Mouse (Mus musculus) heart, postnatal 0 days (tissue): ENCODE measurements around the gene Chchd5. TPM values are rescaled to one million over a fixed set of nuclear protein-coding genes. Genes with fewer than 3 reads are reported as not detected.

Experiments used
- ATAC-seq: fragments of 200-750 bp; cut with Nextera tagmentation; 2 replicates; pipeline ENCODE4 v1.8.0; 2017; ENCODE audit warnings: low read depth, moderate number of reproducible peaks, moderate library complexity; ENCODE audit not compliant: insufficient read depth
- DNase-seq: peaks from one replicate; pipeline ENCODE4 v3.0.0-alpha.2; 2016; ENCODE audit warnings: low spot score
- H3K27ac ChIP-seq: fragments of 300-500 bp; sonication (generic); 2 replicates; pipeline ENCODE4 v1.5.1; 2014; ENCODE audit warnings: low read depth, mild to moderate bottlenecking
- H3K27me3 ChIP-seq: fragments of 300-500 bp; sonication (generic); 2 replicates; pipeline ENCODE4 v1.6.1; 2014; ENCODE audit warnings: low read length, mixed read lengths; ENCODE audit not compliant: control insufficient read depth, insufficient read depth
- H3K36me3 ChIP-seq: fragments of 300-500 bp; sonication (generic); replicated peaks from 2 replicates; pipeline ENCODE4 v1.6.1; 2014; ENCODE audit warnings: low read length, mixed read lengths; ENCODE audit not compliant: control insufficient read depth, insufficient read depth
- H3K4me1 ChIP-seq: fragments of 300-500 bp; sonication (generic); 2 replicates; pipeline ENCODE4 v1.6.1; 2014; ENCODE audit warnings: antibody characterized with exemption; ENCODE audit not compliant: control insufficient read depth, insufficient read depth
- H3K4me2 ChIP-seq: fragments of 300-500 bp; sonication (generic); 2 replicates; pipeline ENCODE4 v1.6.1; 2014; ENCODE audit warnings: low read depth, mild to moderate bottlenecking, low read length, moderate library complexity
- H3K4me3 ChIP-seq: fragments of 300-500 bp; sonication (generic); 2 replicates; pipeline ENCODE4 v1.5.1; 2014; ENCODE audit warnings: low read depth, low read length
- H3K9ac ChIP-seq: fragments of 300-500 bp; sonication (generic); replicated peaks from 2 replicates; pipeline ENCODE4 v1.6.1; 2014; ENCODE audit warnings: low read depth, low read length, mixed read lengths
- H3K9me3 ChIP-seq: fragments of 300-500 bp; sonication (generic); replicated peaks from 2 replicates; pipeline ENCODE4 v1.6.1; 2016; ENCODE audit warnings: low read length; ENCODE audit not compliant: control insufficient read depth
- CTCF ChIP-seq: IDR thresholded peaks from 2 replicates; pipeline ENCODE4 v1.5.1; 2016; ENCODE audit warnings: antibody characterized with exemption, control low read depth, low read depth
- EP300 ChIP-seq: IDR thresholded peaks from 2 replicates; pipeline ENCODE4 v1.6.1; 2016; ENCODE audit warnings: antibody characterized with exemption, low read depth
- WGBS: fragments of 180-500 bp; shearing (Covaris S2); extraction: QIAGEN DNeasy Blood & Tissue Kit; methylation state at CpG from one replicate; pipeline ENCODE4 v1.1.7; 2014; 5-methylcytosine and 5-hydroxymethylcytosine counted together
- polyA plus RNA-seq: library from polyadenylated mRNA; unstranded; fragments of >200 nt; fragmentation: Nextera tagmentation; extraction: Ambion mirVana; gene quantifications from 2 replicates; pipeline ENCODE4 v1.2.1, GENCODE M21; 2015
- total RNA-seq: library from RNA; depleted of rRNA; stranded (reverse); fragments of >200 nt; gene quantifications from 2 replicates; pipeline ENCODE4 v1.2.3, GENCODE M21; 2014; ENCODE audit warnings: low replicate concordance

Gene Chchd5
- total and polyA plus RNA-seq, 2 experiments from 2014 or later: 17.6 to 19.4 TPM

DNA sequence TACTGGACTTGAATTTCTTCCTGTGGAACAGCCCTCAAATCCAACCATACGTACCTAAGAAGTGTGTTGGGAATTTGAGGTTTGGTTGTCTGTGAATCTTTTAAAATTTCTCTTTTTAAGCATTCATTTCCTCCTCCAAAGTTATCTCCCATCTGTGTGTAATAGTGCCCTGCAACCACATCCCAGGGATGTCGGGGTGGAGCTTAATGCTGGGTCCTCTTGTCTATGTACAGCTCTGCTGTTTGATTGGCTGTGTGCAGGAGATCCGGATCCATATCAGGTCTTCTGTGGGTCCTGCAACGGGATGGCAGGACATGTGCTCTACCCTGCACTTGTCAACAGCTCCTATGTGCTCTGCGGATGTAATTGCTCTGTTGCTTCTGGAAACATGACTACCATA, 35.3 kb downstream of the Chchd5 start:
- no peaks in the 10 kb centered on the region for H3K27me3 ChIP-seq
- TF ChIP-seq EP300 (no peak), CTCF (no peak)
- no peak overlapping the region for H3K9ac ChIP-seq
- no peaks in the 10 kb centered on the region for H3K36me3 ChIP-seq
- 0 out of 2 replicates have a peak, but pooled peaks cover 4% of the 10 kb centered on the region for H3K9me3 ChIP-seq
- H3K4me1 ChIP-seq: no peaks in the 10 kb centered on the region
- 51% methylated on average over 5 of the region's 5 CpGs for WGBS
- no peak overlapping the region for H3K4me2 ChIP-seq
- no peak overlapping the region for H3K27ac ChIP-seq
- no peak overlapping the region for H3K4me3 ChIP-seq
- ATAC-seq (no peak), DNase-seq (no peak)

GRCm38 (mm10) chr2:129166466-129167463, 37.3 kb downstream of the Chchd5 start:
- ATAC-seq (peak; percentile 85), DNase-seq (peak; percentile 50)
- Histone ChIP-seq H3K4me2 (no peak overlapping the region), H3K27ac (peak overlapping the region; percentile 68), H3K4me1 (no peaks in the 10 kb centered on the region), H3K9me3 (0 out of 2 replicates have a peak, but pooled peaks cover 4% of the 10 kb centered on the region), H3K4me3 (no peak overlapping the region), H3K27me3 (no peaks in the 10 kb centered on the region), H3K36me3 (no peaks in the 10 kb centered on the region), H3K9ac (no peak overlapping the region)
- WGBS: 31% methylated on average over 10 of the region's 10 CpGs
- no peak for TF ChIP-seq EP300
- no peak for TF ChIP-seq CTCF

DNA sequence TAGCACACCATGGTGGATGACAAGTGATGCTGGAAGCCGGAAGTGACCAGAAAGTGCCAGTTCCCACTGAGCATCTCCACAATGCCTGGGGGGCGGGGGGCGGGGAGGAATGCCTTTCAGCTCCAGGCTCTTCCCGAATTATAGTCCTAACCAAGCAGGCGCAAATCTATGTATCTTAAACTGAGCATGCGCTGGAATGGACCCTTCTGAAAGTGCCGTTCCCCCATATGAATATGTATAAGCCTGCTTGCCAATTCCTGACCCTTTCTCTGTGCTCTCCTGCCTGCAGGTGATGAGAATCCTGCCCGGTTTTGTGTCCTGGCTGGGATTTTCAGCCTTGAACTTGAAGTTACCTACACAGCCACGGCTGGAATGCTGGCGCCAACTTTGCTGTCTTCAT, 43.9 kb downstream of the Chchd5 start:
- no peaks in the 10 kb centered on the region for H3K4me1 ChIP-seq
- DNase-seq (no peak), ATAC-seq (no peak)
- H3K27ac ChIP-seq: no peak overlapping the region
- 47% methylated on average over 10 of the region's 10 CpGs for WGBS
- no peak overlapping the region for H3K4me3 ChIP-seq
- H3K27me3 ChIP-seq: no peaks in the 10 kb centered on the region
- H3K9me3 ChIP-seq: 0 out of 2 replicates have a peak, but pooled peaks cover 1% of the 10 kb centered on the region
- no peaks in the 10 kb centered on the region for H3K36me3 ChIP-seq
- TF ChIP-seq CTCF (no peak), EP300 (no peak)
- H3K9ac ChIP-seq: no peak overlapping the region
- no peak overlapping the region for H3K4me2 ChIP-seq

- ATAC-seq: peak; percentile 71
- peak; percentile 58 for DNase-seq
- Histone ChIP-seq H3K4me1 (no peaks in the 10 kb centered on the region), H3K27me3 (no peaks in the 10 kb centered on the region), H3K9ac (no peak overlapping the region), H3K36me3 (no peaks in the 10 kb centered on the region), H3K9me3 (no peaks in the 10 kb centered on the region), H3K4me2 (0 out of 2 replicates have a peak overlapping the region, but pooled peaks have one; percentile 19), H3K4me3 (no peak overlapping the region), H3K27ac (no peak overlapping the region; the same call in 1 of the 2 replicates)
- WGBS: 26% methylated on average over 7 of the region's 7 CpGs
- TF ChIP-seq CTCF: peak; percentile 79
- no peak for TF ChIP-seq EP300
Measured at GRCm38 (mm10) chr2:129174474-129174873, 45.0 kb downstream of the Chchd5 start.

- ATAC-seq (peak; percentile 63; the same call in 1 of the 2 replicates), DNase-seq (peak; percentile 47)
- no peak overlapping the region for H3K27ac ChIP-seq
- no peaks in the 10 kb centered on the region for H3K9me3 ChIP-seq
- no peaks in the 10 kb centered on the region for H3K4me1 ChIP-seq
- no peak overlapping the region for H3K4me3 ChIP-seq
- no peaks in the 10 kb centered on the region for H3K27me3 ChIP-seq
- H3K9ac ChIP-seq: no peak overlapping the region
- TF ChIP-seq CTCF (no peak), EP300 (no peak)
- no peaks in the 10 kb centered on the region for H3K36me3 ChIP-seq
- H3K4me2 ChIP-seq: no peak overlapping the region
- WGBS: 52% methylated on average over 2 of the region's 2 CpGs
Measured at GRCm38 (mm10) chr2:129175636-129176035, 46.1 kb downstream of the Chchd5 start.
